Mouse (Mus musculus) testis, adult 2 months (tissue): ENCODE measurements around the gene Fcgr3.

ENCODE experiments used
- CTCF ChIP-seq: fragments of 200-500 bp; IDR thresholded peaks from 2 replicates; pipeline ENCODE4 v1.5.1; 2012; ENCODE audit warnings: low read depth, mild to moderate bottlenecking, inconsistent platforms, low read length, moderate library complexity; ENCODE audit not compliant: control insufficient read depth, insufficient read depth, insufficient replicate concordance
- POLR2A ChIP-seq: fragments of 200-500 bp; IDR thresholded peaks from 2 replicates; pipeline ENCODE4 v1.6.1; 2012; ENCODE audit warnings: low read depth, mild to moderate bottlenecking, inconsistent platforms, low read length, moderate library complexity; ENCODE audit not compliant: control insufficient read depth

DNA sequence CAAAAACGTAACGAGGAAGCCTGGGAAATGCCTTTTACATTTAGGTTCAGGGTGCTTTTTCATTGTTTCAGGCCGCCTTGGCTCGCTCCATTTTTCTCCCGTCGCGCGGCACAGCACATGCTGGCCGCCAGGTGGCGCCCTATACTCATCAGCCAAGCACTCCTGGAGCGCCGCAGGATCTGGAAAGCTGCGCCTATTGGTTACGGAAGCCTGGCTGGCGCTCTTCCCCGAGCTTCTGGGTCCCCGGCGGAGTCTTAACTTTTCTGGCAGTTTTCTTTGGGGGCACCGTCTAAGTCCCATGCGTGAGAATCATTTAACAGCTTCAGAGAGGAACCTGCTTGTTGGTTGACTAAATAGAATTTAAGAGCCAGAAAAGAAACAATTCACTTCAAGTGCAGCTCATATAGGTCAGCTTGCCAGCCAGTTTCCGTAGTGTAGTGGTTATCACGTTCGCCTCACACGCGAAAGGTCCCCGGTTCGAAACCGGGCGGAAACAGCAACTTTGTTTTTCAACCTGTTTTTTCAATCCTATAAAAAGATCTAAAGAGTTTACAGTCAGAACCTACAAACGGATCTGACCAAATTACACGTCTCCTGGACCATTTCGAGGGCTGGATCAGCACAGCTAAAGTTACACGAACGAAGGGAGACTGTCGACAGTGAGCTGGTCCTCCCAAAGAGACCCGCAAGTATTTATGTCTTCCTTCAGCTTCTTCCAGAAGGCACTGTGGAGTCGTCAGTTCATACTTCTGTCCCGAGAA, 46.5 kb upstream of the Fcgr3 start:
- TF ChIP-seq POLR2A: 0 out of 2 replicates have a peak, but pooled peaks have one; percentile 21
- TF ChIP-seq CTCF: peak; percentile 94
